Mouse (Mus musculus): Measurements from ENCODE around the gene Olfm1. TPM values are rescaled to one million over a fixed set of nuclear protein-coding genes. Genes with fewer than 3 reads are reported as not detected.

The Olfm1 gene
- total and polyA plus RNA-seq, 3 experiments: 0.20 to 1.3 (median 0.34) TPM

- in situ Hi-C loops (cut with MboI; ENCODE audit: low pct_ligation_motif_present, low pct_unique_long_range_greater_than_20kb, low sequenced_read_pairs): no loop called here
- dilution Hi-C loops (cut with MboI; ENCODE audit: extremely low pct_ligation_motif_present, extremely low pct_unique_long_range_greater_than_20kb, low sequenced_read_pairs): no loop called here
- no peak overlapping the region for H3K27ac ChIP-seq (ENCODE audit: insufficient read depth, low read depth)
- no peaks in the 10 kb centered on the region for H3K27me3 ChIP-seq (replicated peaks)
- no peaks in the 10 kb centered on the region for H3K9me3 ChIP-seq (replicated peaks; ENCODE audit: low read length)
- H3K36me3 ChIP-seq (replicated peaks in 1 of 2; ENCODE audit: control insufficient read depth in 1 of 2, insufficient read depth in 1 of 2, low read length in 1 of 2): peaks cover 0 to 36% of the 10 kb centered on the region in 2 experiments
- H3K4me3 ChIP-seq (replicated peaks in 1 of 3; ENCODE audit: low read depth in 2 of 3, low read length in 2 of 3, poor library complexity in 1 of 3): no peak overlapping the region
- TF ChIP-seq ZNF384 (IDR thresholded peaks at IDR 0.05; ENCODE audit: low read depth, low read length) (no peak), POLR2AphosphoS2 (IDR thresholded peaks at IDR 0.05; ENCODE audit: low read depth, low read length) (no peak), BHLHE40 (IDR thresholded peaks at IDR 0.05; ENCODE audit: low read depth, low read length) (no peak), TCF12 (IDR thresholded peaks at IDR 0.05; ENCODE audit: low read depth, low read length) (no peak), EP300 (IDR thresholded peaks at IDR 0.05; ENCODE audit: low read length) (no peak), SIN3A (IDR thresholded peaks at IDR 0.05; ENCODE audit: low read length) (no peak), MXI1 (IDR thresholded peaks at IDR 0.05; ENCODE audit: low read depth, low read length) (no peak), JUND (conservative IDR thresholded peaks at IDR 0.05; ENCODE audit: low read depth, low read length) (no peak), USF1 (IDR thresholded peaks at IDR 0.05; ENCODE audit: low read depth, low read length) (no peak)
- no peaks in the 10 kb centered on the region for H3K79me2 ChIP-seq (replicated peaks; ENCODE audit: control insufficient read depth, extremely low read depth, insufficient read depth, poor library complexity, severe bottlenecking)
- no peak for DNase-seq (ENCODE audit: extremely low read depth)
- H3K4me1 ChIP-seq (ENCODE audit: control insufficient read depth in 1 of 2, insufficient read depth in 2 of 2): peaks cover 19 to 34% of the 10 kb centered on the region in 2 experiments
- no peak overlapping the region for H3K4me2 ChIP-seq (ENCODE audit: insufficient read depth, low read depth, poor library complexity, severe bottlenecking)
- no peak overlapping the region for H3K9ac ChIP-seq (ENCODE audit: insufficient read depth, low read depth)
Measured at GRCm38 (mm10) chr2:28270561-28270960, 77.8 kb downstream of the Olfm1 start.

- DNase-seq (ENCODE audit: extremely low read depth): no peak
- no peak overlapping the region for H3K4me3 ChIP-seq (replicated peaks in 1 of 3; ENCODE audit: low read depth in 2 of 3, low read length in 2 of 3, poor library complexity in 1 of 3)
- in situ Hi-C loops (cut with MboI; ENCODE audit: low pct_ligation_motif_present, low pct_unique_long_range_greater_than_20kb, low sequenced_read_pairs) (no loop called here), dilution Hi-C loops (cut with MboI; ENCODE audit: extremely low pct_ligation_motif_present, extremely low pct_unique_long_range_greater_than_20kb, low sequenced_read_pairs) (no loop called here)
- peaks cover 13 to 31% of the 10 kb centered on the region in 2 experiments for H3K4me1 ChIP-seq (ENCODE audit: control insufficient read depth in 1 of 2, insufficient read depth in 2 of 2)
- TF ChIP-seq HCFC1 (IDR thresholded peaks at IDR 0.05; ENCODE audit: low read depth, low read length) (no peak), NRF1 (IDR thresholded peaks at IDR 0.05; ENCODE audit: low read depth, low read length) (no peak), ELF1 (IDR thresholded peaks at IDR 0.05; ENCODE audit: low read depth, low read length) (no peak), CHD1 (IDR thresholded peaks at IDR 0.05; ENCODE audit: low read depth, low read length) (no peak), TCF12 (IDR thresholded peaks at IDR 0.05; ENCODE audit: low read depth, low read length) (no peak), ETS1 (conservative IDR thresholded peaks at IDR 0.05; ENCODE audit: low read depth, low read length) (no peak), IRF4 (IDR thresholded peaks at IDR 0.05; ENCODE audit: low read depth, low read length) (no peak), SIN3A (IDR thresholded peaks at IDR 0.05; ENCODE audit: low read length) (no peak), POLR2AphosphoS2 (IDR thresholded peaks at IDR 0.05; ENCODE audit: low read depth, low read length) (no peak), MAZ (IDR thresholded peaks at IDR 0.05; ENCODE audit: low read depth, low read length) (no peak), ZKSCAN1 (IDR thresholded peaks at IDR 0.05; ENCODE audit: borderline replicate concordance, low read depth, low read length) (no peak), PAX5 (IDR thresholded peaks at IDR 0.05; ENCODE audit: low read length) (no peak), ZNF384 (IDR thresholded peaks at IDR 0.05; ENCODE audit: low read depth, low read length) (no peak)
- H3K27me3 ChIP-seq (replicated peaks): no peaks in the 10 kb centered on the region
- no peak overlapping the region for H3K9ac ChIP-seq (ENCODE audit: insufficient read depth, low read depth)
- H3K9me3 ChIP-seq (replicated peaks; ENCODE audit: low read length): no peaks in the 10 kb centered on the region
- no peaks in the 10 kb centered on the region for H3K79me2 ChIP-seq (replicated peaks; ENCODE audit: control insufficient read depth, extremely low read depth, insufficient read depth, poor library complexity, severe bottlenecking)
- H3K27ac ChIP-seq (ENCODE audit: insufficient read depth, low read depth): no peak overlapping the region
- H3K4me2 ChIP-seq (ENCODE audit: insufficient read depth, low read depth, poor library complexity, severe bottlenecking): no peak overlapping the region
- H3K36me3 ChIP-seq (replicated peaks in 1 of 2; ENCODE audit: control insufficient read depth in 1 of 2, insufficient read depth in 1 of 2, low read length in 1 of 2): peaks cover 0 to 36% of the 10 kb centered on the region in 2 experiments
Measured at GRCm38 (mm10) chr2:28272218-28272965, 79.6 kb downstream of the Olfm1 start.
